Mouse (Mus musculus) bone marrow, adult 2 months (tissue): ENCODE data around the gene Zfp423. TPM values are rescaled to one million over a fixed set of nuclear protein-coding genes. Genes with fewer than 3 reads are reported as not detected.

Experiments
- H3K27ac ChIP-seq: fragments of 200-500 bp; 2 replicates; pipeline ENCODE4 v1.5.1; 2012; ENCODE audit warnings: low read depth, mild to moderate bottlenecking, control low read depth, inconsistent platforms, low read length; ENCODE audit not compliant: control insufficient read depth, poor library complexity, insufficient read depth
- H3K4me1 ChIP-seq: fragments of 200-500 bp; 2 replicates; pipeline ENCODE4 v1.6.1; 2011; ENCODE audit warnings: low read length; ENCODE audit not compliant: control insufficient read depth, insufficient read depth
- H3K4me3 ChIP-seq: fragments of 200-500 bp; replicated peaks from 2 replicates; pipeline ENCODE3; 2011; ENCODE audit warnings: mild to moderate bottlenecking, low read depth, low read length, control low read depth; ENCODE audit not compliant: control insufficient read depth
- CTCF ChIP-seq: fragments of 200-500 bp; IDR thresholded peaks from 2 replicates; pipeline ENCODE4 v1.5.1; 2011; ENCODE audit warnings: low read length, control low read depth; ENCODE audit not compliant: control insufficient read depth, insufficient read depth
- POLR2A ChIP-seq: fragments of 200-500 bp; IDR thresholded peaks from 2 replicates; pipeline ENCODE4 v1.6.1; 2011; ENCODE audit warnings: low read depth, mild to moderate bottlenecking, control low read depth, low read length, borderline replicate concordance; ENCODE audit not compliant: control insufficient read depth
- WGBS: fragments of 180-500 bp; shearing (Covaris S2); methylation state at CpG from one replicate; pipeline ENCODE4 v1.1.7; 2018; 5-methylcytosine and 5-hydroxymethylcytosine counted together
- polyA plus RNA-seq: library from polyadenylated mRNA; stranded (reverse); fragments of >200 nt; gene quantifications from 2 replicates; pipeline ENCODE4 v1.2.4, GENCODE M21; 2011; ENCODE audit warnings: low replicate concordance; ENCODE audit not compliant: missing spikeins, insufficient read depth, insufficient read length

The Zfp423 gene
- polyA plus RNA-seq, 1 experiment: 1.8 TPM

DNA sequence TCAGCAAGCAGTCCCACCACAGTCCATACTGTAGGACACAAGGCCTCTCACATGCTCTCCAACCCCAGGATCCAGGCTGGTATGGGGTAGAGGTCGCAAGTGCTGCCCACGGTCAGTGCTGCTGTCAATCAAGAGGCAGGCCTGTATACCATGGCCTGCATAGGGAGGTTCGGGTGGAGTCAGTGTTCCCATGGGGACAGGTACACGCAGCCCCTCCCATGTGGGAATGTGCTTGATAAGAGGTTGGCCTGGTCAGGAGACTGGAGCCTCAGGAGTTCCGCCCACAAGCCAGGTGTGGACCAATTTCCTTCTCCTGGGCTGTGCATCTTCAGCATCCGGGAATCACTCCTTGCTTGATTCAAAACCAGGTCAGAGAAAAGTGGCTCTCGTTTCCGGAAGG is 204.5 kb downstream of the Zfp423 start:
- Histone ChIP-seq H3K4me3 (no peak overlapping the region), H3K4me1 (no peaks in the 10 kb centered on the region), H3K27ac (no peak overlapping the region)
- 82% methylated on average over 8 of the region's 8 CpGs for WGBS
- TF ChIP-seq POLR2A (no peak), CTCF (no peak)

DNA sequence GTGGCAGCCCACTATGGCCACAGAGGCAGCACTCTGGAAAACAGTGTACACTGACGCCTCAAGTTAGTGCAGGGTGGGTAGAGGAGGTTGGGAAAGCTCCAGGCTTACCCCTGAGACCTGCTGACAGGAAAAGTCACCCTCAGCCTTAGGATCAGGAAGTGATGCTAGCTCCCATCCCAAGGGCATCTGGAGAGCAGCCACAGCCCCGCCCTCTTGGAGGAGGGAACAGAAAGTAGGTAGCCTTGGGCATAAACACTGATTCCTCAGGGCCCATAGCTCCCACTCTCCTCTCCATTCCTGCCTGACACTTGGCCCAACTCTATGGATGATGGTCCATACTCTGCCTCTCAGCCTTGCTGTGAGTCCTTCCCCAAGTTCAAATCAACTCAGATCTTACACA is 205.8 kb downstream of the Zfp423 start:
- TF ChIP-seq CTCF (no peak), POLR2A (no peak)
- no peak overlapping the region for H3K27ac ChIP-seq
- WGBS: 73% methylated on average over 2 of the region's 2 CpGs
- H3K4me1 ChIP-seq: no peaks in the 10 kb centered on the region
- H3K4me3 ChIP-seq: no peak overlapping the region

DNA sequence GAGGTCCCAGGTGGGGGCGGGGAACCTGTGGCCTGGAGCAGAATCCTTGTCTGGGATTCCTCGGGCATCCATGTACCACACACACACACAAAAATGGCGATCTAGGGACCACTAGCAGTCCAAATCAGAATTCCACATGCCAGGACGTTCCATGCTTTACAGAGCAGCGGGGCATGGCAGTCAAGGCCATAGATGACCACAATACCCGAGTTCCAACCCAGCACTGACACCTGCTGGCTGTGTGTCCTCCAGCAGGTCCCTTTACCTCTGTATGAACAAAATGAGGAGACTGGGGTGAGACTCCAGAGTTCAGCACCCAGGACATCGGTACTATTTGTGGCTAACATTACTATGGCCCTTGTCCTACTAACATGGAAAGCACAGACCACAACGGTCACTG is 206.2 kb downstream of the Zfp423 start:
- TF ChIP-seq CTCF (no peak), POLR2A (no peak)
- no peak overlapping the region for H3K27ac ChIP-seq
- no peaks in the 10 kb centered on the region for H3K4me1 ChIP-seq
- H3K4me3 ChIP-seq: no peak overlapping the region
- WGBS: 60% methylated on average over 8 of the region's 8 CpGs

DNA sequence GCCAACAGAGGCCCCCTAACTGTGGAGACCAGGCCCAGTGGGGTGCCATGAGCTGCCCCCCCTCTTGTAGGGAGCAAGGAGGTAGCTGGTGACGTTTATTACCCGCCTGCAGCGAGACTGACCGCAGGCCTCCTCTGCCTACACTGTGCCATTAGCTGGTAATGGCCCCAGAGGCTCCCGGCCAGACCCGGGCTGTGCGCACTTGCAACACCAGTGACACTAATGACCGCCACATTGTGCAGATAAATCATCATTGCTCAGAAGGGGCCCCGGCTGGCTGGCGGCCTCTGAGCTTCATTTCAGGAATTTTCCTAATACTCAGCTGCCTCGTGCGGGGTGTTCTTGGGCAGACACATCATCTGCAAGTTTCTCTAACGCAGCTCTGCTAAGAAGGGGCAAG is 206.7 kb downstream of the Zfp423 start:
- Histone ChIP-seq H3K27ac (no peak overlapping the region), H3K4me3 (no peak overlapping the region), H3K4me1 (no peaks in the 10 kb centered on the region)
- WGBS: 85% methylated on average over 13 of the region's 13 CpGs
- no peak for TF ChIP-seq CTCF
- TF ChIP-seq POLR2A: no peak

DNA sequence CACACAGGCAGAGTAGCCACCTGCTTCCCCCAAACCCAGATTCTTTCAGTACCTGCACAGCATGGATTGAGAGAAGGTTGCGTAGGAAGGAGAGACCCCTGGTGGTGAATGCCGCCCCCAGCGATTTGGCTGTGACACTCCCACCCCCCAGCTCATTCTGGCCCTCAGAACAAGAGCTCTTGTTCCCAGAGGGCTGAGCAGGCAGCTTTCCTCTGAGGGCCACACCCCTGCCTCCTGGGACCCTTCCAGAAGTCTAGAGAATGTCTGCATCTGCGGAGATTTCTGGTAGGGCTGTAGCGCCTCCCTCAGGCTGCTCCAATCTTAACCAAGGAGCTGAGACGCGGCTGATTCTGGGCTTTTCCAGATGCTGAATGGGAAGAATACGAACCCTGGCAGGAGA is 211.8 kb downstream of the Zfp423 start:
- TF ChIP-seq POLR2A (no peak), CTCF (no peak)
- Histone ChIP-seq H3K27ac (no peak overlapping the region), H3K4me1 (no peaks in the 10 kb centered on the region), H3K4me3 (no peak overlapping the region)
- WGBS: 58% methylated on average over 8 of the region's 8 CpGs

DNA sequence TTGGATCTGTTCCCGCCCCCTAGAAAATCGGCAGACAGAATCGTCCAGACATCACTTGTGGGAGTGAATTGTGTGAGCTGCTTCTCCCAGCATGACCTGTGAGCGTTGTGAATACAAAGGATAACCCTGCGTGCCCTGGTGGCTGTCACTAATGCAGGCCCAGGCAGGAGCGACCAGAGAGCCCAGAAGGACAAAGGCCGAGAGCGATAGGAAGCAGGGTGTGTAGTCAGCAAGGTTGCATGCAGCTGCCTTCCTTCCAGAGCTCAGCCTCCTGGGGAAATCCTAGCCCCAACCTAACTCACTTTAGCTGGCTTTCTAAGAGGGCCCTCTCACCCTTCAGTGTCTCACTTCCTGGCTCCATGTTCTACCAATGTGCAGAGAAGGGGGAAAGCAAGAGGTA is 212.3 kb downstream of the Zfp423 start:
- TF ChIP-seq CTCF (no peak), POLR2A (no peak)
- Histone ChIP-seq H3K4me3 (no peak overlapping the region), H3K4me1 (no peaks in the 10 kb centered on the region), H3K27ac (no peak overlapping the region)
- 62% methylated on average over 8 of the region's 8 CpGs for WGBS

DNA sequence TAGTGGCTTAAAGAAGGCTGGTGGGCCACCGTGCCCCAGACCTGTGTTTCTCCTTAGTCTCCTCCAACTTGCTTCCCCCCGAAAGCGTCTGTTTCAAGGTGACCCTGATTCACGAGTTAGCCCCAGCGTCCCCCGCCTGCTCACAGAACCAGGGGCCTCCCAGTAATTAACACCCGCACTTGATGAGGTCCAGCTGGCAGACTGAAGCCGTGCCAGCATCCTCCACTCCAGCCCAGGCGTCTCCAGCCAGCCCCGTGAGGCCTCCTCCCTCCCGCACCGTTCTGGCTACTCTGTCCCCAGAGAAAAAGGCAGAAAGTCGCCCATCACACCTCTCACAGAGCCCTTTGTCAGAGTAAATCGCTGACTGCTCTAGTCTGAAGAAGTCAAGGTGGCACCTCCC is 213.3 kb downstream of the Zfp423 start:
- Histone ChIP-seq H3K4me1 (no peaks in the 10 kb centered on the region), H3K4me3 (no peak overlapping the region), H3K27ac (no peak overlapping the region)
- 77% methylated on average over 14 of the region's 14 CpGs for WGBS
- TF ChIP-seq POLR2A: no peak

DNA sequence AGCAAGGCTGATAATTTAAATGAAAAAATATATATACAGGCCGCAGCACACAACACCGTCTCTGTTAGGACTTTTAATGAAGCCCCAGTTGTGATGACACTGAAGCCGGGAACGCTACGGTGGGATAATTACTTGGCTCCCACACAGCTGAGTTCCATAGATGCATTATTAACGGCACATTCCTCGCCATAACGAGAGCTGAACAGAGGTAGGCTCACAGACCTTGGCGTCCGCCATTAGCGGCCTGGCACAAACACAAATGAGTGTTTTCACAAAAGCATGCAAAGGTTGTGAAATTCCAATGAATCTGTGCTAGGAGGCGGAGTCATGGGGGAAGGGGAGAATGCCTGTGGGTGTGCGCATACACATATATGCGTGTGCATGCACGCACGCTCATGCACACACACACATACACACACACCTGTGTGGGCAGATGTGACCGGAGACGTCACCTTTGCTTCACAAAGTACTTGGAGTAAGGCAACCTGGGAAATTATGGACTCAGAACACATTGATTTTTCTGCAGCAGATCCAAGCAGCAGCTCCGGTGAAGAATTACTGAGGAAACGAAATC is 214.2 kb downstream of the Zfp423 start:
- TF ChIP-seq CTCF (no peak), POLR2A (no peak)
- no peak overlapping the region for H3K27ac ChIP-seq
- H3K4me1 ChIP-seq: no peaks in the 10 kb centered on the region
- 85% methylated on average over 20 of the region's 20 CpGs for WGBS
- H3K4me3 ChIP-seq: no peak overlapping the region

DNA sequence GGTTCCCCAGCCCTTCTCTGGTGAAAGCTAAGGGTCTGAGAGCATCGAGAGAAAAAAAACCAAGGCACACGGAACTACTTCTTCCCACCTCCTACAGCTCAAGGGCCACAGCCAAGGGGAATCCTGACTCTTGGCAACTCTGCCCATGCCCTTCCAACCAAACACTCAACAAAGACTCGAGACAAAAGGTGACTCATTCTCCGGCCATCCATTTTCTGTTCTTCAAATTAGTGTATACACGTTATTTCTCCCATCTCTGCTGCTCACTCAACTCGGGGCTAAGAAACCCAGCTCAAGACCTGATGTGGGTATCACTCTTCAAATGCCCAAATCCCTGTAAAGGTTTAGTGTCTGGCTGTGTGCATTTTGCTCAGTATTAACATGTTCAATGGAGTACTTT is 214.8 kb downstream of the Zfp423 start:
- 76% methylated on average over 6 of the region's 6 CpGs for WGBS
- H3K4me3 ChIP-seq: no peak overlapping the region
- TF ChIP-seq CTCF (no peak), POLR2A (no peak)
- H3K4me1 ChIP-seq: no peaks in the 10 kb centered on the region
- no peak overlapping the region for H3K27ac ChIP-seq

DNA sequence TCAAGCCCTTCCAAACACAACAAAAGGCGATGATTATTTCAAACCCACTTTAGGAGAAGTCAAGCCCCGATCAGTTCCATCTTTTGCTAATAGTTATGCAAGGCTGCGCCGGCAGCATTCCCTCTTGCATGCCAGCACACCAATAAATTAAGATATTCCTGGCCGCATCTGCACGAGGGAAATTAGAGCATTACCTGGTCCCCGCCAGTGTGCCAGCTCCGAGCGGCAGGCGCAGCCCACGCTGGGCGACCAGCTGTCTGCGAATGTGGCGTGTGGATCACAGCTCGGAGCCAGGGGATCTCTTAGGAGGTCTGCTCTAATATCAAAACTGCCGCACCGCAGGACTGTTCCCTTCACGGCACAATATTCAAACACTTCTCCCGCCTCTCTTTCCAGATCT is 217.4 kb downstream of the Zfp423 start:
- no peak overlapping the region for H3K4me3 ChIP-seq
- WGBS: 87% methylated on average over 19 of the region's 19 CpGs
- no peaks in the 10 kb centered on the region for H3K4me1 ChIP-seq
- H3K27ac ChIP-seq: no peak overlapping the region
- no peak for TF ChIP-seq POLR2A
- no peak for TF ChIP-seq CTCF
